Mouse (Mus musculus) olfactory bulb, adult 2 months (tissue): Measurements from ENCODE around the gene Urod.

Experiments used
- CTCF ChIP-seq: fragments of 200-500 bp; IDR thresholded peaks from 2 replicates; pipeline ENCODE4 v1.5.1; 2012; ENCODE audit warnings: low read depth, mild to moderate bottlenecking, low read length, moderate library complexity; ENCODE audit not compliant: insufficient read depth
- POLR2A ChIP-seq: fragments of 200-500 bp; IDR thresholded peaks from 2 replicates; pipeline ENCODE4 v1.6.1; 2012; ENCODE audit warnings: mild to moderate bottlenecking, low read depth, low read length, moderate library complexity; ENCODE audit not compliant: insufficient read depth

DNA sequence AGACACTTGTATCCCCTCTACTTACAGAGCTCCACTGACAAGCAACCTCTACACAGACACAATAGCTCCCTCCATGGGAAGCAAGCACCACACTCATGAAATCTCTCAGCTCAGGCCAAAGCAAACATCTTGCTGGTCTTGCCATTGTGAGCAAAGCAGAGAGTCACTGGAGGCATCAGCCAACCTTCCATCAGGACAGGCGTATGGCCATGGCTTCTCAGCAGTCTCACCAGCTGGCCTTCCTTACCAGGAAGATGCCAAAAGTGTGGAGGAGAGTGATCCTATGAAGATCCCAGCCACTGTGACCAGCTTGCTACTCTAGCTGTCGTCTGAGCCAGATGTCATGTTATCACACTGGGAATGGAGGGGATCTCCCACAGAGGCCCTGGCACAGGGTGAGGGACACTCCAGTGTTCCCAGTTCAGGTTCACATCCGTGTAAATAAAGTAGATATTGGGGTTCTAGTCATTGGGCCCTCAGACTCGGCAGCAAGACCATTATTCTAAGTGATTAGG lies 20.7 kb upstream of the Urod start:
- TF ChIP-seq CTCF = no peak
- no peak for TF ChIP-seq POLR2A
